Mouse (Mus musculus) kidney, adult 2 months (tissue): ENCODE measurements at regions not wholly inside any gene's neighbourhood (a gene's known extent, or its start where the extent isn't known, plus 50 kb on each side); places are given as distances from the start of the nearest gene placed in this dataset.

Experiments used
- DNase-seq: peaks from one replicate; pipeline ENCODE4 v3.0.0; 2021
- H3K27ac ChIP-seq: fragments of 200-500 bp; 2 replicates; pipeline ENCODE4 v1.5.1; 2012; ENCODE audit warnings: low read depth, low read length, control low read depth, inconsistent platforms; ENCODE audit not compliant: insufficient read depth
- H3K27me3 ChIP-seq: fragments of 200-500 bp; replicated peaks from 2 replicates; pipeline ENCODE4 v1.6.1; 2012; ENCODE audit warnings: mild to moderate bottlenecking, moderate library complexity, low read length, inconsistent platforms; ENCODE audit not compliant: control insufficient read depth, insufficient read depth
- H3K36me3 ChIP-seq: fragments of 200-500 bp; 2 replicates; pipeline ENCODE4 v1.6.1; 2012; ENCODE audit warnings: mild to moderate bottlenecking, moderate library complexity, low read length, inconsistent platforms; ENCODE audit not compliant: control insufficient read depth, insufficient read depth
- H3K4me1 ChIP-seq: fragments of 200-500 bp; 2 replicates; pipeline ENCODE4 v1.6.1; 2011; ENCODE audit warnings: low read length; ENCODE audit not compliant: control insufficient read depth, insufficient read depth
- H3K4me3 ChIP-seq: fragments of 200-500 bp; 2 replicates; pipeline ENCODE4 v1.5.1; 2011; ENCODE audit warnings: mild to moderate bottlenecking, low read depth, low read length, control low read depth; ENCODE audit not compliant: insufficient read depth
- CTCF ChIP-seq: fragments of 200-500 bp; conservative IDR thresholded peaks from 2 replicates; pipeline ENCODE4 v1.5.1; 2011; ENCODE audit warnings: low read depth, mild to moderate bottlenecking, control low read depth, low read length, moderate library complexity, mixed read lengths; ENCODE audit not compliant: insufficient read depth, insufficient read length
- POLR2A ChIP-seq: fragments of 200-500 bp; IDR thresholded peaks from one replicate; pipeline ENCODE4 v1.6.1; 2011; ENCODE audit warnings: low read depth, low read length, control low read depth
- WGBS: fragments of 180-500 bp; shearing (Covaris S2); methylation state at CpG from one replicate; pipeline ENCODE4 v1.1.7; 2018; 5-methylcytosine and 5-hydroxymethylcytosine counted together

- no peak overlapping the region for H3K27ac ChIP-seq
- no peak for DNase-seq
- H3K36me3 ChIP-seq: no peaks in the 10 kb centered on the region
- no peaks in the 10 kb centered on the region for H3K27me3 ChIP-seq
- no peaks in the 10 kb centered on the region for H3K4me1 ChIP-seq
- no peak for TF ChIP-seq CTCF
- TF ChIP-seq POLR2A: no peak
- 27% methylated on average over 24 of the region's 24 CpGs for WGBS
- no peak overlapping the region for H3K4me3 ChIP-seq
These were observed 130.1 kb downstream of the Evx1 start for GRCm38 (mm10) chr6:52443112-52443984.

- H3K4me3 ChIP-seq: no peak overlapping the region
- no peaks in the 10 kb centered on the region for H3K36me3 ChIP-seq
- no peak for DNase-seq
- H3K27ac ChIP-seq: no peak overlapping the region
- H3K27me3 ChIP-seq: no peaks in the 10 kb centered on the region
- no peaks in the 10 kb centered on the region for H3K4me1 ChIP-seq
- TF ChIP-seq CTCF (no peak), POLR2A (no peak)
- 86% methylated on average over 11 of the region's 11 CpGs for WGBS
These were observed 145.5 kb downstream of the Evx1 start for GRCm38 (mm10) chr6:52458828-52459227.

GRCm38 (mm10) chr6:52461186-52461585 is 147.9 kb downstream of the Evx1 start:
- Histone ChIP-seq H3K27ac (no peak overlapping the region), H3K27me3 (no peaks in the 10 kb centered on the region), H3K4me1 (no peaks in the 10 kb centered on the region), H3K4me3 (no peak overlapping the region), H3K36me3 (no peaks in the 10 kb centered on the region)
- TF ChIP-seq POLR2A (no peak), CTCF (no peak)
- 92% methylated on average over 2 of the region's 2 CpGs for WGBS
- no peak for DNase-seq

- Histone ChIP-seq H3K4me3 (no peak overlapping the region), H3K27ac (no peak overlapping the region), H3K36me3 (no peaks in the 10 kb centered on the region), H3K4me1 (no peaks in the 10 kb centered on the region), H3K27me3 (no peaks in the 10 kb centered on the region)
- no peak for TF ChIP-seq CTCF
- no peak for TF ChIP-seq POLR2A
- 81% methylated on average over 12 of the region's 12 CpGs for WGBS
- DNase-seq: no peak
These were observed 150.1 kb downstream of the Evx1 start for GRCm38 (mm10) chr6:52463369-52463768.

- H3K36me3 ChIP-seq: no peaks in the 10 kb centered on the region
- 76% methylated on average over 3 of the region's 3 CpGs for WGBS
These were observed 151.3 kb downstream of the Evx1 start for GRCm38 (mm10) chr6:52464571-52464970.

GRCm38 (mm10) chr6:52465834-52466525 is 152.7 kb downstream of the Evx1 start:
- H3K4me1 ChIP-seq: no peaks in the 10 kb centered on the region
- WGBS: 91% methylated on average over 9 of the region's 9 CpGs
- no peak overlapping the region for H3K27ac ChIP-seq
- H3K27me3 ChIP-seq: no peaks in the 10 kb centered on the region
- DNase-seq: no peak
- no peak for TF ChIP-seq POLR2A
- TF ChIP-seq CTCF: no peak
- H3K4me3 ChIP-seq: no peak overlapping the region
- no peaks in the 10 kb centered on the region for H3K36me3 ChIP-seq

More at GRCm38 (mm10) chr6:52464571-52464970, 151.3 kb downstream of the Evx1 start:
- no peak for DNase-seq
- Histone ChIP-seq H3K27me3 (no peaks in the 10 kb centered on the region), H3K4me1 (no peaks in the 10 kb centered on the region), H3K27ac (no peak overlapping the region), H3K4me3 (no peak overlapping the region)
- TF ChIP-seq CTCF: no peak
- TF ChIP-seq POLR2A: no peak

- no peak for DNase-seq
- H3K4me3 ChIP-seq: no peak overlapping the region
- H3K4me1 ChIP-seq: no peaks in the 10 kb centered on the region
- no peak for TF ChIP-seq POLR2A
- no peak for TF ChIP-seq CTCF
- no peak overlapping the region for H3K27ac ChIP-seq
- H3K27me3 ChIP-seq: no peaks in the 10 kb centered on the region
- no peaks in the 10 kb centered on the region for H3K36me3 ChIP-seq
- WGBS: 80% methylated on average over 13 of the region's 13 CpGs
These were observed 157.5 kb downstream of the Evx1 start for GRCm38 (mm10) chr6:52470831-52471230.
